Mouse (Mus musculus) kidney, adult 2 months (tissue): ENCODE measurements around the gene Adat1. TPM values are rescaled to one million over a fixed set of nuclear protein-coding genes. Genes with fewer than 3 reads are reported as not detected.

Experiments used
- DNase-seq: peaks from one replicate; pipeline ENCODE4 v3.0.0; 2021
- H3K27ac ChIP-seq: fragments of 200-500 bp; 2 replicates; pipeline ENCODE4 v1.5.1; 2012; ENCODE audit warnings: low read depth, low read length, control low read depth, inconsistent platforms; ENCODE audit not compliant: insufficient read depth
- H3K27me3 ChIP-seq: fragments of 200-500 bp; replicated peaks from 2 replicates; pipeline ENCODE4 v1.6.1; 2012; ENCODE audit warnings: mild to moderate bottlenecking, moderate library complexity, low read length, inconsistent platforms; ENCODE audit not compliant: control insufficient read depth, insufficient read depth
- H3K36me3 ChIP-seq: fragments of 200-500 bp; 2 replicates; pipeline ENCODE4 v1.6.1; 2012; ENCODE audit warnings: mild to moderate bottlenecking, moderate library complexity, low read length, inconsistent platforms; ENCODE audit not compliant: control insufficient read depth, insufficient read depth
- H3K4me1 ChIP-seq: fragments of 200-500 bp; 2 replicates; pipeline ENCODE4 v1.6.1; 2011; ENCODE audit warnings: low read length; ENCODE audit not compliant: control insufficient read depth, insufficient read depth
- H3K4me3 ChIP-seq: fragments of 200-500 bp; 2 replicates; pipeline ENCODE4 v1.5.1; 2011; ENCODE audit warnings: mild to moderate bottlenecking, low read depth, low read length, control low read depth; ENCODE audit not compliant: insufficient read depth
- CTCF ChIP-seq: fragments of 200-500 bp; conservative IDR thresholded peaks from 2 replicates; pipeline ENCODE4 v1.5.1; 2011; ENCODE audit warnings: low read depth, mild to moderate bottlenecking, control low read depth, low read length, moderate library complexity, mixed read lengths; ENCODE audit not compliant: insufficient read depth, insufficient read length
- POLR2A ChIP-seq: fragments of 200-500 bp; IDR thresholded peaks from one replicate; pipeline ENCODE4 v1.6.1; 2011; ENCODE audit warnings: low read depth, low read length, control low read depth
- WGBS: fragments of 180-500 bp; shearing (Covaris S2); methylation state at CpG from one replicate; pipeline ENCODE4 v1.1.7; 2018; 5-methylcytosine and 5-hydroxymethylcytosine counted together
- polyA plus RNA-seq: library from polyadenylated mRNA; depleted of rRNA; stranded (reverse); fragments of >200 nt; gene quantifications from 2 replicates; pipeline ENCODE4 v1.2.3, GENCODE M21; 2012

Adat1 gene
- polyA plus RNA-seq, 1 experiment = 3.3 TPM

DNA sequence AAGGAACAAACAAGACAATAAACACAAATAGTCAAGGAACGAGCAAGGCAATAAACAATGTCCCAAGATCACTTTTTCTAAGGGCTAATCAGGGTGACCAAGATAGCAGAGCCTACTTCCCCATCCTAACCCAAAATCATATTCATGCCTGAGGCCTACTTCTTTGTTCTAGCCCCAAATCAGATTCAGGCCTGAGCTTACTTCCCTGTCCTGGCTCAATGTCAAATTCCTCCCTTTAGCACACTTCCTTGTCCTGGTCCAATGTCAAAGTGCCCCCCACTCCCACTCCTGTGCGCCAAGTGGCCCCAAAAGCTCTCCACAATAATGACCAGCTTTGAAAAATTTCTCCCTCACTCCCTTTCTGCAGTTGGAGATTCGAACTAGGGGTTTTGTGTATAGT lies 54.9 kb downstream of the Adat1 start:
- Histone ChIP-seq H3K36me3 (no peaks in the 10 kb centered on the region), H3K4me3 (no peak overlapping the region), H3K27me3 (no peaks in the 10 kb centered on the region), H3K27ac (no peak overlapping the region), H3K4me1 (peaks cover 6% of the 10 kb centered on the region; the same call in 1 of the 2 replicates)
- TF ChIP-seq CTCF (no peak), POLR2A (no peak)
- WGBS = 70% methylated on average over 3 of the region's 3 CpGs
- DNase-seq = peak; percentile 20

DNA sequence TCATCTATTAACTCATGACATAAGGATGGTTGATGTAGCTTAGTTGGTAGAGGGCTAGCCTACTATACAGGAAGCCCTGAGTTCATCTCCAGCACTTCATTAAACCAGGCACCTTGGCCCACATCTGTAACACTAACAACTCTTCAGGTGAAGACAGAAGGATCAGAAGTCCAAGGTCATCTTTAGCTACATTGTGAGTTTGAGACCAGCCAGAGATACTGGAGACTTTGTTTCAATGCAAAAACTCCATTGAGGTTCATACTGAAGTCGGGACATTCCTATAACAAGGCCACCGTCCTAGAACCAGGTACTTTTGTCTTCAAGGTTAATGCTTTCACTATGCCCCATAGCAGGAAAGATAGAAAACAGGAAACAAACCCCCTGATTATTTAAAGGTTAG lies 57.9 kb downstream of the Adat1 start:
- Histone ChIP-seq H3K27me3 (no peaks in the 10 kb centered on the region), H3K36me3 (no peaks in the 10 kb centered on the region), H3K4me1 (0 out of 2 replicates have a peak, but pooled peaks cover 3% of the 10 kb centered on the region), H3K27ac (no peak overlapping the region), H3K4me3 (no peak overlapping the region)
- TF ChIP-seq POLR2A (no peak), CTCF (no peak)
- DNase-seq = no peak
- WGBS = 80% methylated on average over 2 of the region's 2 CpGs

DNA sequence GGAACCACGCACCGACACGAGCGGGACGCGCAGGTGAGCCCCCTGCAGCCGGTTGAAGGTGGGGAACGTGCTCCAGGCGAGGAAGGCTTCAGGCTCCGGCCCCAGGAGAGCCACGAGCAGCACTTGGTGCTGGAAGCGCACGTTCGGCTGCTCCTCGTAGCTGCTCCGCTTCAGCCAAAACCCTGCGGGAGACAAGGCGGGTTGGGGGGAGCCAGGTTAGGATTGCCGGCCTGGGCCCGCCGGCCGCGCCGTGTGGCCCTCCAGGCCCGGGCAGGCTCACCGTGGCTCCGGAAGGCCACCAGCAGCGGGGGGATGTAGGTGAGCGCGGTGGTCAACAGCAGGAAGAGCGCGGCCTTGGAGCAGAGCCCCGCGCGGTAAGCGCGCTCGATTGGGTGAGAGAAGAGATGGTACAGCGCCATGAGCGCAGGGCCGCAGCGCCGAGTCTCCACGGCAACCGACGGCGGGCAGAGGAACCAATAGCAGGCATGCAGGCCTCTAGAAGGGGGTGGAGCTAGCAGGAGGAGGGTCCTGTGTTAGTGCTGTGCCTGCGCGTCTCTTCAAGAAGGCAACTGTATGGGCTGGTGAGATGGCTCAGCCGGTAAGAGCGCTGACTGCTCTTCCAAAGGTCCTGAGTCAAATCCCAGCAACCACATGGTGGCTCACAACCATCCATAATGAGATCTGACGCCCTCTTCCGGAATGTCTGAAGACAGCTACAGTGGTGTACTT lies 58.6 kb downstream of the Adat1 start, which contains the start of gene Tmem231:
Gene Tmem231 (minus strand): TSS at position 534 of the 729 bp plus-strand sequence.
- peak within 1 kb of the TSS; percentile 62 for H3K4me3 ChIP-seq
- 0 out of 2 replicates have a peak, but pooled peaks cover 3% of the 10 kb centered on the region for H3K4me1 ChIP-seq
- no peaks in the 10 kb centered on the region for H3K36me3 ChIP-seq
- TF ChIP-seq CTCF = no peak
- no peak for TF ChIP-seq POLR2A
- no peaks in the 10 kb centered on the region for H3K27me3 ChIP-seq
- peak; percentile 95 for DNase-seq
- WGBS = under 1% methylated on average over 53 of the region's 53 CpGs
- H3K27ac ChIP-seq = no peak within 1 kb of the TSS

DNA sequence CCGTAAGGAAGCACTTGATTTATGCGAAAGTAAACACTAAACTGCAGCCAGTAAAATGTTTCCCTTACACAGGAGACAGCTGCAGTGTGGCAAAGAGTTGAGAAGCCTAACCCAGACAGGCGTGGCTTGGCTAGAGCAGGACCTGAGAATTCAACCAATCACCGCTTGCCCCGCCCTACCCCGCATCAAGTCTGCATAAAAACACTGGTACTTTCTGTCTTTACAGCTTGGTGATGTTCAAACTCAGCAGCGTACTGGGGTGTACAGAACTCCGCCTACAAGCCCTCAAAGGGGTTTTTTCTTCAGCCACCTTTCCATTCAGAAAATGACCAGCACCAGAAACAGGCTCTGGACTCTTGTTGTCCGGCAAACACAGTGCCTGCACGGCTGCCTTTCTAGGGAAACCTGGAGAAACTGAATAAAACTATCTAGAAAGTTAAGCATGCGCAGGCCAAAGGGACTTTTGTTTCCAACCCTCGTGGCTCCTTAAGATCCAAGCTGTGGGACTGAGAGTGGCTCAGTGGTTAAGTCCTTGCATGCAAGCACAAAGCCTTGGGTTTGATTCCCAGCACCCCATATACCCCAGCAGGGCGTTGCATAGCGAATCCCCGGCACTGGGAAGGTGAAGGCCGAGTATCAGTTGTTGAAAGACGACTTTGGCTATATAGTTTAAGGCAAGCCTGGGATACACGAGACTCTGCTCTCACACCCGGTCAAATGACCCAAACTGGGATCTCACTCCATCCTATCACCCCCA lies 59.3 kb downstream of the Adat1 start:
- Histone ChIP-seq H3K27me3 (no peaks in the 10 kb centered on the region), H3K4me1 (0 out of 2 replicates have a peak, but pooled peaks cover 3% of the 10 kb centered on the region), H3K36me3 (no peaks in the 10 kb centered on the region), H3K27ac (no peak overlapping the region), H3K4me3 (peak overlapping the region; percentile 62)
- WGBS = 25% methylated on average over 19 of the region's 19 CpGs
- peak; percentile 86 for DNase-seq
- no peak for TF ChIP-seq CTCF
- TF ChIP-seq POLR2A = no peak

DNA sequence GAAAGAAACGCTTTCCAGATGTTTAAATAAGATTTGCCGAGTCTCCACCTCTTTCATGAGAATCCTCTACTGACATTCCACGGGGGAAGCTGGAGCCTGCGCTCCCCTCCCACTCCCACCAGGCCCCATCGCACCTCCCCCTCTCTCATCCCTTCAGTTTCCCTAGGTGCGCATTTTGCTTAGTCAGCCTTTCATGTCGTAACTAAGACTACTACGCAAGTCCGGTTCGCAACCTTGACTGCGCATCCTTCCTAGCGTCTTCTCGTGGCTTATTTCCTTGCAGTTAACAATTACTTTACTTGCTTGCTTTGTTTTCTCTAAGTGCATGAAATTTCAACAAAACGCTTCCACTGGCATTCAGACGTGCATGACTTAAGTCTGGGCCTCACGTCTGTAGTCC lies 60.4 kb downstream of the Adat1 start:
- TF ChIP-seq CTCF = no peak
- TF ChIP-seq POLR2A = no peak
- H3K27ac ChIP-seq = no peak overlapping the region
- no peak for DNase-seq
- H3K36me3 ChIP-seq = no peaks in the 10 kb centered on the region
- WGBS = 88% methylated on average over 16 of the region's 16 CpGs
- H3K27me3 ChIP-seq = no peaks in the 10 kb centered on the region
- H3K4me3 ChIP-seq = no peak overlapping the region
- H3K4me1 ChIP-seq = 0 out of 2 replicates have a peak, but pooled peaks cover 3% of the 10 kb centered on the region

DNA sequence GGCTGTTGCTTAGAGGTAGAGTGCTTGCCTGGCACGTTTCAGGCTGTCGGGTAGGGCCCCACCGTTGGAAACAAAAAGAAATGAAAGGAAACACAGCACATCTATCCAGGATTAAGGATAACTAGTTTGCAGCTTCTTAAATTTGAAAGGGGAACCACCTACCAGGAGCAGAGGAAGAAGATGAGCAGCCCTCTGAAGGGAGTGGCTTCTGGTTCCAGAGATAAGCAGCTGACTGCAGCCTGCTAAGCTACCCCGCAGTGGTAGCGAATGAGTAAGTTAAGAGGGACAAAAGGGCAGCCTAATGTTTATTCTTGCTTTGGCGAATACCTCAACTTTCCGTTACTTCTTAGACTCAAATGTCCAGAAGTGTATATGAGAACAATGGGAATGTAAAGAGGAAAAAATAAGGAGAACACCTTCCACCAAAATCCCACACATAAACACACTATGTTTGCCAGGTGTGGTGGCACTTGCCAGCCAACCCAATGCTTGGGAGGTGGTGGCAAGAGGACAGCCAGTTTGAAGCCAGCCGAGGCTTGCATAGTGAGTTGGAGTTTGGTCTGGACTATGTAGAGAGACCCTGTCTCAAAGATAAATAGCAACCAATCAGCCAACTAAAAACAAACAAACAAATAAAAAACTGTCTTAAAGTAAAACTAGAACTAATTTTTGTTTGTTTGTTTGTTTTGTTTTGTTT lies 62.3 kb downstream of the Adat1 start:
- Histone ChIP-seq H3K36me3 (no peaks in the 10 kb centered on the region), H3K27me3 (no peaks in the 10 kb centered on the region), H3K4me1 (0 out of 2 replicates have a peak, but pooled peaks cover 3% of the 10 kb centered on the region), H3K27ac (no peak overlapping the region), H3K4me3 (no peak overlapping the region)
- 82% methylated on average over 8 of the region's 8 CpGs for WGBS
- no peak for DNase-seq
- TF ChIP-seq CTCF = no peak
- TF ChIP-seq POLR2A = no peak
